Mouse (Mus musculus) bone marrow, adult 2 months (tissue): ENCODE measurements around the gene Pcdh15.

Experiments used
- CTCF ChIP-seq: fragments of 200-500 bp; IDR thresholded peaks from 2 replicates; pipeline ENCODE4 v1.5.1; 2011; ENCODE audit warnings: low read length, control low read depth; ENCODE audit not compliant: control insufficient read depth, insufficient read depth
- POLR2A ChIP-seq: fragments of 200-500 bp; IDR thresholded peaks from 2 replicates; pipeline ENCODE4 v1.6.1; 2011; ENCODE audit warnings: low read depth, mild to moderate bottlenecking, control low read depth, low read length, borderline replicate concordance; ENCODE audit not compliant: control insufficient read depth

DNA sequence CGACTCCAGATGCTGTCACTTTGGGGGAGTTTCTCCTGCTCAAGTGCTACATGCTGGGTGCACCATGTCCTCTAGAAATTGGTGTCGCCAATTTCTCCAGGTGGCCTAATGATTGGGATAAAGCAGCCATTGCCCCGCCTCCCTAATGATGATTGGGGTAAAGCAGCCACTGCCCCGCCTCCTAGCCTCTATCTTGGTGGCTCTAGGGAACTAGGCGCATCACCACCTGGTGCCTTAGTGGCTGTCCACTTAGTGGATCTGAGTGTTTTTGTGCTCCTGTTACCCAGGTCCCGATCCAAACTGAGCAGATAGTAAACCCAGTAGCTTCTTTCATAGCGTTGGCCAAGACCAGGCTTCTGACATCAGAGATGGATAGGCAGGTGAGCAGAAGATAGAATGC is 2.0 kb upstream of the Pcdh15 start:
- TF ChIP-seq CTCF (no peak), POLR2A (no peak)
